Mouse (Mus musculus) MEL (cell line): Measurements from ENCODE around the gene Pik3ca. TPM values are rescaled to one million over a fixed set of nuclear protein-coding genes. Genes with fewer than 3 reads are reported as not detected.

Experiments
- DNase-seq: peaks from one replicate; pipeline ENCODE4 v3.0.0; 2011; ENCODE audit warnings: low read depth, low spot score
- H3K27ac ChIP-seq: 2 replicates; pipeline ENCODE4 v1.5.1; 2012; ENCODE audit warnings: low read depth, mild to moderate bottlenecking, control low read depth, low read length, moderate library complexity; ENCODE audit not compliant: control insufficient read depth
- H3K27me3 ChIP-seq, 2 experiments: fragments of 150-350 bp in 1 of 2; sonication (generic) in 1 of 2; 2 replicates each; pipeline ENCODE4 v1.6.1; 2012; ENCODE audit warnings: low read length in 2 of 2, mild to moderate bottlenecking in 2 of 2, improper control_type of control experiment in 1 of 2, moderate library complexity in 1 of 2; ENCODE audit not compliant: insufficient read depth in 2 of 2, control insufficient read depth in 1 of 2
- H3K36me3 ChIP-seq, 2 experiments: 2 replicates each; pipeline ENCODE4 v1.6.1; 2012 to 2014; ENCODE audit warnings: low read length in 2 of 2, improper control_type of control experiment in 1 of 2, inconsistent platforms in 1 of 2, mild to moderate bottlenecking in 1 of 2; ENCODE audit not compliant: insufficient read depth in 2 of 2, control insufficient read depth in 1 of 2
- H3K4me1 ChIP-seq, 2 experiments: fragments of 150-350 bp in 1 of 2; sonication (generic) in 1 of 2; 2 replicates each; pipeline ENCODE4 v1.6.1; 2012; ENCODE audit warnings: low read length in 2 of 2, improper control_type of control experiment in 1 of 2, mild to moderate bottlenecking in 1 of 2; ENCODE audit not compliant: insufficient read depth in 2 of 2, control insufficient read depth in 1 of 2
- H3K4me3 ChIP-seq, 2 experiments: fragments of 150-350 bp in 1 of 2; sonication (generic) in 1 of 2; 2 replicates each; pipeline ENCODE4 v1.5.1; 2012; ENCODE audit warnings: low read depth in 2 of 2, low read length in 2 of 2, mild to moderate bottlenecking in 2 of 2, moderate library complexity in 2 of 2, control low read depth in 1 of 2, improper control_type of control experiment in 1 of 2; ENCODE audit not compliant: control insufficient read depth in 1 of 2, insufficient read depth in 1 of 2
- H3K79me2 ChIP-seq: 2 replicates; pipeline ENCODE4 v1.6.1; 2012; ENCODE audit warnings: mild to moderate bottlenecking, low read length, moderate library complexity; ENCODE audit not compliant: control insufficient read depth, poor library complexity, insufficient read depth
- H3K9ac ChIP-seq: 2 replicates; pipeline ENCODE4 v1.6.1; 2012; ENCODE audit warnings: low read depth, mild to moderate bottlenecking, control low read depth, low read length, moderate library complexity; ENCODE audit not compliant: control insufficient read depth, poor library complexity, severe bottlenecking
- H3K9me3 ChIP-seq: fragments of 150-350 bp; sonication (generic); replicated peaks from 2 replicates; pipeline ENCODE4 v1.6.1; 2012; ENCODE audit warnings: mild to moderate bottlenecking, low read length, improper control_type of control experiment, moderate library complexity; ENCODE audit not compliant: insufficient read depth
- BHLHE40 ChIP-seq: IDR thresholded peaks from 2 replicates; pipeline ENCODE4 v1.6.1; 2012; ENCODE audit warnings: low read depth, mild to moderate bottlenecking, inconsistent platforms, low read length, improper control_type of control experiment, borderline replicate concordance
- CHD1 ChIP-seq: IDR thresholded peaks from 2 replicates; pipeline ENCODE4 v1.6.1; 2012; ENCODE audit warnings: low read depth, mild to moderate bottlenecking, inconsistent platforms, low read length, improper control_type of control experiment
- E2F4 ChIP-seq: IDR thresholded peaks from 2 replicates; pipeline ENCODE4 v1.6.1; 2011; ENCODE audit warnings: low read depth, low read length, improper control_type of control experiment, borderline replicate concordance
- ELF1 ChIP-seq: IDR thresholded peaks from 2 replicates; pipeline ENCODE4 v1.6.1; 2014; ENCODE audit warnings: low read depth, mild to moderate bottlenecking, inconsistent platforms, low read length, improper control_type of control experiment, moderate library complexity
- EP300 ChIP-seq, 2 experiments: IDR thresholded peaks; 2 replicates each; pipeline ENCODE4 v1.6.1; 2011; ENCODE audit warnings: improper control_type of control experiment in 2 of 2, low read length in 2 of 2, low read depth in 1 of 2, mild to moderate bottlenecking in 1 of 2
- ETS1 ChIP-seq: IDR thresholded peaks from 2 replicates; pipeline ENCODE4 v1.6.1; 2012; ENCODE audit warnings: low read depth, mild to moderate bottlenecking, inconsistent platforms, low read length, improper control_type of control experiment, moderate library complexity
- GABPA ChIP-seq: IDR thresholded peaks from 2 replicates; pipeline ENCODE4 v1.6.1; 2012; ENCODE audit warnings: low read depth, mild to moderate bottlenecking, inconsistent platforms, low read length, improper control_type of control experiment, moderate library complexity
- GATA1 ChIP-seq: IDR thresholded peaks from 2 replicates; pipeline ENCODE4 v1.6.1; 2011; ENCODE audit warnings: low read depth, low read length, improper control_type of control experiment
- HCFC1 ChIP-seq: IDR thresholded peaks from 2 replicates; pipeline ENCODE4 v1.6.1; 2012; ENCODE audit warnings: low read depth, mild to moderate bottlenecking, inconsistent platforms, low read length, improper control_type of control experiment, moderate library complexity
- JUND ChIP-seq: IDR thresholded peaks from 2 replicates; pipeline ENCODE4 v1.6.1; 2011; ENCODE audit warnings: low read depth, mild to moderate bottlenecking, improper control_type of control experiment, low read length
- MAFK ChIP-seq: IDR thresholded peaks from 2 replicates; pipeline ENCODE4 v1.6.1; 2011; ENCODE audit warnings: low read depth, mild to moderate bottlenecking, low read length, improper control_type of control experiment, borderline replicate concordance
- MAX ChIP-seq: IDR thresholded peaks from 2 replicates; pipeline ENCODE4 v1.6.1; 2011; ENCODE audit warnings: low read length, improper control_type of control experiment
- MEF2A ChIP-seq: IDR thresholded peaks from 2 replicates; pipeline ENCODE4 v1.6.1; 2014; ENCODE audit warnings: low read depth, mild to moderate bottlenecking, inconsistent platforms, low read length, improper control_type of control experiment; ENCODE audit not compliant: poor library complexity, insufficient replicate concordance, severe bottlenecking; ENCODE audit errors: extremely low read depth
- MYB ChIP-seq: IDR thresholded peaks from 2 replicates; pipeline ENCODE4 v1.6.1; 2011; ENCODE audit warnings: mild to moderate bottlenecking, low read depth, low read length, improper control_type of control experiment
- NELFE ChIP-seq: IDR thresholded peaks from 2 replicates; pipeline ENCODE4 v1.6.1; 2011; ENCODE audit warnings: low read depth, low read length, improper control_type of control experiment
- NRF1 ChIP-seq: IDR thresholded peaks from 2 replicates; pipeline ENCODE4 v1.6.1; 2014; ENCODE audit warnings: low read depth, mild to moderate bottlenecking, inconsistent platforms, low read length, improper control_type of control experiment, moderate library complexity; ENCODE audit not compliant: poor library complexity, insufficient read depth, severe bottlenecking
- POLR2A ChIP-seq, 2 experiments: IDR thresholded peaks; 2 replicates each; pipeline ENCODE4 v1.6.1; 2011 to 2012; ENCODE audit warnings: low read length in 2 of 2, mild to moderate bottlenecking in 2 of 2, control low read depth in 1 of 2, improper control_type of control experiment in 1 of 2, low read depth in 1 of 2, moderate library complexity in 1 of 2; ENCODE audit not compliant: control insufficient read depth in 1 of 2, insufficient read depth in 1 of 2, poor library complexity in 1 of 2
- POLR2AphosphoS2 ChIP-seq: IDR thresholded peaks from 2 replicates; pipeline ENCODE4 v1.6.1; 2011; ENCODE audit warnings: low read length, improper control_type of control experiment
- POLR2AphosphoS5 ChIP-seq: IDR thresholded peaks from 2 replicates; pipeline ENCODE4 v1.6.1; 2012; ENCODE audit warnings: low read depth, borderline replicate concordance, mild to moderate bottlenecking, inconsistent platforms, low read length, moderate library complexity, mixed read lengths
- RCOR1 ChIP-seq: IDR thresholded peaks from 2 replicates; pipeline ENCODE4 v1.6.1; 2012; ENCODE audit warnings: low read depth, mild to moderate bottlenecking, inconsistent platforms, low read length, improper control_type of control experiment
- SIN3A ChIP-seq: IDR thresholded peaks from 2 replicates; pipeline ENCODE4 v1.6.1; 2012; ENCODE audit warnings: low read length, improper control_type of control experiment, inconsistent platforms
- SMC3 ChIP-seq: IDR thresholded peaks from 2 replicates; pipeline ENCODE4 v1.6.1; 2011; ENCODE audit warnings: low read depth, low read length, improper control_type of control experiment
- TAL1 ChIP-seq: IDR thresholded peaks from 2 replicates; pipeline ENCODE4 v1.6.1; 2012; ENCODE audit warnings: mild to moderate bottlenecking, inconsistent platforms, low read length, moderate library complexity, mixed read lengths
- TBP ChIP-seq: IDR thresholded peaks from 2 replicates; pipeline ENCODE4 v1.8.0; 2011; ENCODE audit warnings: low read depth, low read length, improper control_type of control experiment
- TCF12 ChIP-seq: IDR thresholded peaks from 2 replicates; pipeline ENCODE4 v1.6.1; 2014; ENCODE audit warnings: low read depth, mild to moderate bottlenecking, inconsistent platforms, low read length, improper control_type of control experiment, moderate library complexity
- UBTF ChIP-seq: IDR thresholded peaks from 2 replicates; pipeline ENCODE4 v1.6.1; 2012; ENCODE audit warnings: low read depth, mild to moderate bottlenecking, inconsistent platforms, low read length, improper control_type of control experiment, moderate library complexity, borderline replicate concordance; ENCODE audit not compliant: insufficient read depth
- USF1 ChIP-seq: IDR thresholded peaks from 2 replicates; pipeline ENCODE4 v1.6.1; 2014; ENCODE audit warnings: low read depth, mild to moderate bottlenecking, inconsistent platforms, low read length, improper control_type of control experiment, moderate library complexity
- USF2 ChIP-seq, 2 experiments: IDR thresholded peaks; 2 replicates each; pipeline ENCODE4 v1.6.1; 2011 to 2012; ENCODE audit warnings: improper control_type of control experiment in 2 of 2, low read length in 2 of 2, borderline replicate concordance in 1 of 2, inconsistent platforms in 1 of 2, low read depth in 1 of 2, mild to moderate bottlenecking in 1 of 2; ENCODE audit not compliant: insufficient read depth in 1 of 2
- ZC3H11A ChIP-seq: IDR thresholded peaks from 2 replicates; pipeline ENCODE4 v1.6.1; 2012; ENCODE audit warnings: low read depth, mild to moderate bottlenecking, inconsistent platforms, low read length, improper control_type of control experiment
- ZNF384 ChIP-seq: IDR thresholded peaks from 2 replicates; pipeline ENCODE4 v1.6.1; 2012; ENCODE audit warnings: low read depth, mild to moderate bottlenecking, inconsistent platforms, low read length, improper control_type of control experiment
- polyA plus RNA-seq, 2 experiments: library from polyadenylated mRNA; stranded (reverse) in 1 of 2; unstranded in 1 of 2; fragments of >175 nt in 1 of 2; fragments of >200 nt in 1 of 2; gene quantifications; 2 replicates each; pipeline versions ENCODE4 v1.2.1 to v1.2.4; 2012; ENCODE audit warnings: low replicate concordance in 2 of 2, low read depth in 1 of 2; ENCODE audit not compliant: insufficient read length in 2 of 2, insufficient read depth in 1 of 2, missing spikeins in 1 of 2
- total RNA-seq: library from RNA; depleted of rRNA; stranded (reverse); fragments of 300-350 nt; gene quantifications from 2 replicates; pipeline ENCODE4 v1.2.3, GENCODE M21; 2012

The Pik3ca gene
- total and polyA plus RNA-seq, 3 experiments = 11.7 to 13.1 TPM; not detected in 1

GRCm38 (mm10) chr3:32508666-32509324, 111.3 kb downstream of the Pik3ca start (continued):
- no peak for TF ChIP-seq GABPA
- no peak for TF ChIP-seq NRF1
- TF ChIP-seq GATA1 = no peak
- TF ChIP-seq ELF1 = no peak
- TF ChIP-seq ETS1 = peak; percentile 78
- TF ChIP-seq BHLHE40 = no peak
- TF ChIP-seq NELFE = no peak
- no peak for TF ChIP-seq TAL1
- TF ChIP-seq ZNF384 = 0 out of 2 replicates have a peak, but pooled peaks have one; percentile 14
- TF ChIP-seq EP300 (IDR thresholded peaks at IDR 0.05; ENCODE audit: low read depth in 1 of 2, low read length in 2 of 2) = no peak
- no peak for TF ChIP-seq USF2 (IDR thresholded peaks at IDR 0.05; ENCODE audit: borderline replicate concordance in 1 of 2, insufficient read depth in 1 of 2, low read depth in 1 of 2, low read length in 2 of 2)
- no peak for TF ChIP-seq UBTF
- no peak for TF ChIP-seq POLR2A (IDR thresholded peaks at IDR 0.05; ENCODE audit: control insufficient read depth in 1 of 2, insufficient read depth in 1 of 2, low read depth in 1 of 2, low read length in 2 of 2, poor library complexity in 1 of 2)
- peak; percentile 90 for TF ChIP-seq ZC3H11A
- TF ChIP-seq MYB = no peak

GRCm38 (mm10) chr3:32509496-32510374, 112.3 kb downstream of the Pik3ca start, which contains the start of gene Zfp639:
Gene Zfp639 (plus strand): TSS chr3:32510259.
- H3K79me2 ChIP-seq = peaks cover 23% of the 10 kb centered on the region
- no peaks in the 10 kb centered on the region for H3K27me3 ChIP-seq
- H3K9me3 ChIP-seq = no peaks in the 10 kb centered on the region
- H3K9ac ChIP-seq = peak within 1 kb of the TSS; percentile 91
- H3K27ac ChIP-seq = peak within 1 kb of the TSS; percentile 81
- peak within 1 kb of the TSS; percentile 76 to 92 for H3K4me3 ChIP-seq
- H3K4me1 ChIP-seq = peaks cover 14 to 18% of the 10 kb centered on the region in 2 experiments
- peaks cover 0 to 20% of the 10 kb centered on the region in 2 experiments; a peak in 3 of 4 replicates for H3K36me3 ChIP-seq
- peak; percentile 94 for DNase-seq
- TF ChIP-seq POLR2AphosphoS5 = no peak
- no peak for TF ChIP-seq ZC3H11A
- TF ChIP-seq E2F4 = no peak
- TF ChIP-seq HCFC1 = no peak
- TF ChIP-seq USF1 = no peak
- peak; percentile 7; the same call in 1 of the 2 replicates for TF ChIP-seq RCOR1
- TF ChIP-seq MEF2A = no peak
- no peak for TF ChIP-seq UBTF
- no peak for TF ChIP-seq TBP
- TF ChIP-seq SIN3A = peak; percentile 63
- TF ChIP-seq GABPA = no peak
- TF ChIP-seq JUND = no peak
- peak; percentile 92; the same call in 1 of the 2 replicates for TF ChIP-seq CHD1
- TF ChIP-seq POLR2AphosphoS2 = no peak
- TF ChIP-seq MAX = peak; percentile 46
- TF ChIP-seq ZNF384 = no peak; the same call in 1 of the 2 replicates
- TF ChIP-seq EP300 (IDR thresholded peaks at IDR 0.05; ENCODE audit: low read depth in 1 of 2, low read length in 2 of 2) = no peak
- TF ChIP-seq SMC3 = no peak
- TF ChIP-seq NRF1 = no peak
- no peak for TF ChIP-seq MAFK
- TF ChIP-seq GATA1 = peak; percentile 75
- TF ChIP-seq TCF12 = no peak
- TF ChIP-seq MYB = no peak
- no peak for TF ChIP-seq USF2 (IDR thresholded peaks at IDR 0.05; ENCODE audit: borderline replicate concordance in 1 of 2, insufficient read depth in 1 of 2, low read depth in 1 of 2, low read length in 2 of 2)
